Mouse (Mus musculus): ENCODE data around the gene B9d2. TPM values are rescaled to one million over a fixed set of nuclear protein-coding genes. Genes with fewer than 3 reads are reported as not detected.

Gene B9d2
- 30.3 and 32.0 TPM in 2 replicates for polyA plus RNA-seq (2015; fragmentation: Nextera tagmentation; extraction: Ambion mirVana)

- H3K4me2 ChIP-seq (ENCODE audit: low read depth, low read length) = peak within 1 kb of the TSS; percentile 84
- peak within 1 kb of the TSS; percentile 90 for H3K27ac ChIP-seq (ENCODE audit: low read length)
- H3K36me3 ChIP-seq (ENCODE audit: control insufficient read depth, insufficient read depth) = no peaks in the 10 kb centered on the region
- H3K9me3 ChIP-seq (replicated peaks; ENCODE audit: control insufficient read depth, low read length) = no peaks in the 10 kb centered on the region
- H3K9ac ChIP-seq (ENCODE audit: low read length) = peak within 1 kb of the TSS; percentile 75
- H3K4me1 ChIP-seq (ENCODE audit: control insufficient read depth, insufficient read depth, low read length) = peaks cover 24% of the 10 kb centered on the region
- H3K27me3 ChIP-seq (ENCODE audit: control insufficient read depth, insufficient read depth, low read length) = peaks cover under 1% of the 10 kb centered on the region; the same call in 1 of the 2 replicates
- peak; percentile 93 for ATAC-seq (replicated peaks; ENCODE audit: extremely low read depth, insufficient read depth, low FRiP score)
- under 1% methylated on average over 46 of the region's 46 CpGs for WGBS
- peak within 1 kb of the TSS; percentile 75 for H3K4me3 ChIP-seq (ENCODE audit: low read length)
Measured at GRCm38 (mm10) chr7:25680514-25681258, at the start of gene B9d2. TSS of gene B9d2 (plus strand) at chr7:25680780.

DNA sequence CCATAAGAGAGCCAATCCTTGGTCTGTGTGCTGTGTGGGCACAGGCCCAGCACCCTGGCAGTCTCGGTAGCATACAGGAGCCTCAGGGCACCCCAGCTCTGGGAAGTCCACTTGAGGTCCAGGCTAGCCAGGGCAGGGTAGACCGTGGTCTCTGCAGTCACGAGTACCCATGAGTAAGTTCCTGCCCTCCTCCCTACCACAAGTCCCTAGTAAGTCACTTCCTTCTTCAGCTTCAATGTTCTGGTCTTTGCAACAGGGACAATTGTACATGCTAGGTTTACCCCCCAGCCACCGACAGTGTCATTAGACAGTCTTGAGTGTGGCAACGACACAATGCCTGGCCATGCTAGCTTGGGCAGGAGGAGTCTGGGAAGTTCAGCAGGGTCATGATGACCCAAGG, 47.9 kb upstream of the B9d2 start:
- WGBS = 70% methylated on average over 5 of the region's 5 CpGs
- no peak overlapping the region for H3K27ac ChIP-seq (ENCODE audit: low read length)
- H3K36me3 ChIP-seq (ENCODE audit: control insufficient read depth, insufficient read depth) = peaks cover 2% of the 10 kb centered on the region; the same call in 1 of the 2 replicates
- H3K4me1 ChIP-seq (ENCODE audit: control insufficient read depth, insufficient read depth, low read length) = peaks cover 11% of the 10 kb centered on the region
- H3K4me3 ChIP-seq (ENCODE audit: low read length) = no peak overlapping the region
- no peaks in the 10 kb centered on the region for H3K27me3 ChIP-seq (ENCODE audit: control insufficient read depth, insufficient read depth, low read length)
- no peaks in the 10 kb centered on the region for H3K9me3 ChIP-seq (replicated peaks; ENCODE audit: control insufficient read depth, low read length)
- no peak overlapping the region for H3K4me2 ChIP-seq (ENCODE audit: low read depth, low read length)
- no peak overlapping the region for H3K9ac ChIP-seq (ENCODE audit: low read length)
- ATAC-seq (replicated peaks; ENCODE audit: extremely low read depth, insufficient read depth, low FRiP score) = no peak

DNA sequence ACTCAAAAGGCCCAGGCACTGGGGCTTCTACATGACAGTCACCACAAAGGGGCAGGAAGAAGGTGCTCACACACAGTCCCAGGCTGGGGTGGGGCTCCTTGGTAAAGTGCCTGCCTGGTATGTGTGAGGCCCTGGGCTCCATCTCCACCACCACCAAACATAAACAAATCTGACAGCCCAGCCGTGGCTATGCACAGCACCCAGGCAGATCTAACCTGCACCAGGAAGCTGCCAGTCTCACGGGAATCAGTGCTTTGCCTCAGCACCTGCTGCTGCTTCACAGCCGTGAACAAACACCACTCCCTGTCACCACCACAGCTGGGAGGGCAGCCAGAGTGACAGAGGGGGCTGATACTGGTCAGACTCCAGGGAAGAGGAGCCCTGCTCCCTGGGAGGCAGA, 44.2 kb upstream of the B9d2 start:
- no peak overlapping the region for H3K27ac ChIP-seq (ENCODE audit: low read length)
- 23% methylated on average over 3 of the region's 3 CpGs for WGBS
- ATAC-seq (replicated peaks; ENCODE audit: extremely low read depth, insufficient read depth, low FRiP score) = no peak

DNA sequence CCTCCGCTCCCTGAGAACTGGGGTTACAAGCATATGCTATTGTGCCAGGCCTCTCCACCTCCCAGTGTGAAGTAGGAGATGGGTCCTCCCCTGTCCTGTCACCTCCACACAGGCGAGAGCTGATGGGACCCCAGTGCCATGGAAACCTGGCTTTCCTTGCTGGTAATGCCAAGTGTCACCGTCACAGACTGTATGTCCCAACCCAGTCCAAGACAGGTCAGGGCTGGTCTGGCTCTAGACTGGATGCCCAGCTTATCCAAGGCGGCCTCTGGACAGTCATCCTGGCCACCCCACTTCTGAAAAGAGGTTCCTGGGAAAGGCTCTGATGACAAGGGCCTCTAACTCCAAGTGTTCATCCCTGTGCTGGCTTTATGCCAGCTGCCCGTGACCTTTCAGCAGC, 43.5 kb upstream of the B9d2 start:
- 79% methylated on average over 5 of the region's 5 CpGs for WGBS
- Histone ChIP-seq H3K9ac (ENCODE audit: low read length) (no peak overlapping the region), H3K4me3 (ENCODE audit: low read length) (no peak overlapping the region), H3K27me3 (ENCODE audit: control insufficient read depth, insufficient read depth, low read length) (no peaks in the 10 kb centered on the region), H3K9me3 (replicated peaks; ENCODE audit: control insufficient read depth, low read length) (no peaks in the 10 kb centered on the region), H3K27ac (ENCODE audit: low read length) (no peak overlapping the region), H3K4me2 (ENCODE audit: low read depth, low read length) (no peak overlapping the region), H3K36me3 (ENCODE audit: control insufficient read depth, insufficient read depth) (peaks cover 4% of the 10 kb centered on the region; the same call in 1 of the 2 replicates), H3K4me1 (ENCODE audit: control insufficient read depth, insufficient read depth, low read length) (0 out of 2 replicates have a peak, but pooled peaks cover 4% of the 10 kb centered on the region)
- no peak for ATAC-seq (replicated peaks; ENCODE audit: extremely low read depth, insufficient read depth, low FRiP score)

More for the DNA sequence above, 44.2 kb upstream of the B9d2 start:
- Histone ChIP-seq H3K4me2 (ENCODE audit: low read depth, low read length) (no peak overlapping the region), H3K9me3 (replicated peaks; ENCODE audit: control insufficient read depth, low read length) (no peaks in the 10 kb centered on the region), H3K27me3 (ENCODE audit: control insufficient read depth, insufficient read depth, low read length) (no peaks in the 10 kb centered on the region), H3K36me3 (ENCODE audit: control insufficient read depth, insufficient read depth) (peaks cover 6% of the 10 kb centered on the region; the same call in 1 of the 2 replicates), H3K9ac (ENCODE audit: low read length) (no peak overlapping the region), H3K4me3 (ENCODE audit: low read length) (no peak overlapping the region), H3K4me1 (ENCODE audit: control insufficient read depth, insufficient read depth, low read length) (0 out of 2 replicates have a peak, but pooled peaks cover 4% of the 10 kb centered on the region)

GRCm38 (mm10) chr7:25639754-25640153, 40.8 kb upstream of the B9d2 start:
- H3K4me1 ChIP-seq (ENCODE audit: control insufficient read depth, insufficient read depth, low read length) = peaks cover 7% of the 10 kb centered on the region; the same call in 1 of the 2 replicates
- no peak overlapping the region for H3K4me2 ChIP-seq (ENCODE audit: low read depth, low read length)
- no peaks in the 10 kb centered on the region for H3K9me3 ChIP-seq (replicated peaks; ENCODE audit: control insufficient read depth, low read length)
- no peaks in the 10 kb centered on the region for H3K27me3 ChIP-seq (ENCODE audit: control insufficient read depth, insufficient read depth, low read length)
- H3K27ac ChIP-seq (ENCODE audit: low read length) = no peak overlapping the region
- ATAC-seq (replicated peaks; ENCODE audit: extremely low read depth, insufficient read depth, low FRiP score) = no peak
- peaks cover 4% of the 10 kb centered on the region; the same call in 1 of the 2 replicates for H3K36me3 ChIP-seq (ENCODE audit: control insufficient read depth, insufficient read depth)
- H3K9ac ChIP-seq (ENCODE audit: low read length) = no peak overlapping the region
- no peak overlapping the region for H3K4me3 ChIP-seq (ENCODE audit: low read length)
- 94% methylated on average over 4 of the region's 4 CpGs for WGBS

- 0 out of 2 replicates have a peak, but pooled peaks have one; percentile 15 for ATAC-seq (replicated peaks; ENCODE audit: extremely low read depth, insufficient read depth, low FRiP score)
- peaks cover 3% of the 10 kb centered on the region; the same call in 1 of the 2 replicates for H3K4me1 ChIP-seq (ENCODE audit: control insufficient read depth, insufficient read depth, low read length)
- no peaks in the 10 kb centered on the region for H3K9me3 ChIP-seq (replicated peaks; ENCODE audit: control insufficient read depth, low read length)
- no peaks in the 10 kb centered on the region for H3K27me3 ChIP-seq (ENCODE audit: control insufficient read depth, insufficient read depth, low read length)
- peaks cover 4% of the 10 kb centered on the region; the same call in 1 of the 2 replicates for H3K36me3 ChIP-seq (ENCODE audit: control insufficient read depth, insufficient read depth)
- no peak overlapping the region for H3K27ac ChIP-seq (ENCODE audit: low read length)
- H3K4me2 ChIP-seq (ENCODE audit: low read depth, low read length) = no peak overlapping the region
- no peak overlapping the region for H3K4me3 ChIP-seq (ENCODE audit: low read length)
- WGBS = 50% methylated on average over 10 of the region's 10 CpGs
- H3K9ac ChIP-seq (ENCODE audit: low read length) = no peak overlapping the region
Measured at GRCm38 (mm10) chr7:25644136-25644535, 36.4 kb upstream of the B9d2 start.

DNA sequence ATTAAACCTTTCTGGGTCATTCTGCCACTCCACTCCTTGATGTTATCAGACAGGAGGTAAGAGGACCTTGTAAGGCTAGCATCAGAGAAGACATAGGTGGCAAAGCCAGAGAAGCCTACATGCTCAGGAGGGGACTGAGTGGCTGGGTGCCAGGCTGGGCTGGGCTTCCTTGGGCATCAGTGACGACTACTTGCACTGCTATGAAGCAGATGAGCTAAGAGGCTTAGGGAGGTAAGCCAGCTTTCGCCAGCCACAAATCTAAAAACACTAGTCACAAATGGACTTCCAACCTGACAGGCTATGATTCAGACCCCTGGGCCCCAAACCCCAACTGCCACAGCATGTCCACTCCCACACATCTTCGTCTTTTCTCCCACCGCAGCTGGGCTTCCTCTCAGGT, 35.9 kb upstream of the B9d2 start:
- Histone ChIP-seq H3K9me3 (replicated peaks; ENCODE audit: control insufficient read depth, low read length) (no peaks in the 10 kb centered on the region), H3K27me3 (ENCODE audit: control insufficient read depth, insufficient read depth, low read length) (no peaks in the 10 kb centered on the region), H3K36me3 (ENCODE audit: control insufficient read depth, insufficient read depth) (peaks cover 4% of the 10 kb centered on the region; the same call in 1 of the 2 replicates), H3K27ac (ENCODE audit: low read length) (no peak overlapping the region), H3K4me1 (ENCODE audit: control insufficient read depth, insufficient read depth, low read length) (peaks cover 3% of the 10 kb centered on the region; the same call in 1 of the 2 replicates), H3K4me2 (ENCODE audit: low read depth, low read length) (no peak overlapping the region), H3K9ac (ENCODE audit: low read length) (no peak overlapping the region), H3K4me3 (ENCODE audit: low read length) (no peak overlapping the region)
- 68% methylated on average over 4 of the region's 4 CpGs for WGBS
- ATAC-seq (replicated peaks; ENCODE audit: extremely low read depth, insufficient read depth, low FRiP score) = no peak

DNA sequence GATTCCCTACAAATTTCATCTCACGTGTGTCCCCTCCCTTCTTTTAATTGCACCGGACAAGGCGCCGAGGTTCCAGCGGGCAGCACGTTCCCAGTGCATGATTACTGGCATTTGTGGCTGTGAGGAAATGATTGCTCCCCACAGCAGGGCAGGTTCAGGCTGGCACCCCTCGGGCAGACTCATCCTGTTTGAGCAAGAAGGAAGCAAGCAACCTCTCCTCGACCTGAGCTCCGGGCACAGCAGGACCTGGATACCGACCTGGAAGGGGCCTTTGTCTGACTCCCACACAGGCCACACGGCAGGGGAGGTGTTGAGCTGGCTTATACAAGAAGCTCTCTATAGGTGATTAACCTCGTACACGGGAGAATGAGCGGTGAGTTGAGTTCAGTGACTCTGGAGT, 35.5 kb upstream of the B9d2 start:
- Histone ChIP-seq H3K4me3 (ENCODE audit: low read length) (no peak overlapping the region), H3K9me3 (replicated peaks; ENCODE audit: control insufficient read depth, low read length) (no peaks in the 10 kb centered on the region), H3K4me2 (ENCODE audit: low read depth, low read length) (no peak overlapping the region), H3K27ac (ENCODE audit: low read length) (no peak overlapping the region), H3K4me1 (ENCODE audit: control insufficient read depth, insufficient read depth, low read length) (peaks cover 3% of the 10 kb centered on the region; the same call in 1 of the 2 replicates), H3K36me3 (ENCODE audit: control insufficient read depth, insufficient read depth) (peaks cover 4% of the 10 kb centered on the region; the same call in 1 of the 2 replicates), H3K9ac (ENCODE audit: low read length) (no peak overlapping the region), H3K27me3 (ENCODE audit: control insufficient read depth, insufficient read depth, low read length) (no peaks in the 10 kb centered on the region)
- 64% methylated on average over 14 of the region's 14 CpGs for WGBS
- no peak for ATAC-seq (replicated peaks; ENCODE audit: extremely low read depth, insufficient read depth, low FRiP score)

DNA sequence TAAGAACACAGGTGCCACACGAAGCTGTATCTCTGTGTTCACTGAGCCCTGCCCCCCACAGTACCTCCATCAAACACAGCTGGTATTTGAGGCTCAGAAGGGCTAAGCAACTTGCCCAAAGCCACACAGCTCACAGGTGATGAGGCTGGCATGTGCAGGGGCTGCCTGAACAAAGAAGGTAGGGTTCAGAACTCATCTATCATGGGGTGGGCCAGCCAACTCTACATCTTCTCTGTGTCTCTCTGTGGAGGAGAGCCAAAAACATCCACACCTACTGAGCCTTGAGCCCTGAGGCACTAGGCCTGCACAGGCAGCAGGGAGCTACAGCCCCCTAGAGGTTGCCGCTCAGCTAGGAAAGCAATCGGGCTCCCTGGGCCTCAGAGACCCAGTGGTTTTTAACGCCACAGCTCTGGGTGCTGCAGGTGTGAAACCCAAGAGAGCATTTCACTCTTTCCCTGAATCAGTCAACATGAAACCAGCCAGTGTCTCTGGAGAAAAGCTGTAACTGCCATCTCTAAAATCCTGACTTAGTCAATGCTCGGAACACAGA, 32.9 kb upstream of the B9d2 start:
- H3K9me3 ChIP-seq (replicated peaks; ENCODE audit: control insufficient read depth, low read length) = no peaks in the 10 kb centered on the region
- H3K9ac ChIP-seq (ENCODE audit: low read length) = no peak overlapping the region
- H3K4me3 ChIP-seq (ENCODE audit: low read length) = no peak overlapping the region
- H3K36me3 ChIP-seq (ENCODE audit: control insufficient read depth, insufficient read depth) = no peaks in the 10 kb centered on the region
- ATAC-seq (replicated peaks; ENCODE audit: extremely low read depth, insufficient read depth, low FRiP score) = peak; percentile 59
- WGBS = 48% methylated on average over 5 of the region's 5 CpGs
- H3K4me1 ChIP-seq (ENCODE audit: control insufficient read depth, insufficient read depth, low read length) = peaks cover 3% of the 10 kb centered on the region; the same call in 1 of the 2 replicates
- no peaks in the 10 kb centered on the region for H3K27me3 ChIP-seq (ENCODE audit: control insufficient read depth, insufficient read depth, low read length)
- H3K4me2 ChIP-seq (ENCODE audit: low read depth, low read length) = no peak overlapping the region
- H3K27ac ChIP-seq (ENCODE audit: low read length) = peak overlapping the region; percentile 62; the same call in 1 of the 2 replicates
